Mouse (Mus musculus) embryonic facial prominence, embryonic 11.5 days (tissue): ENCODE results near the gene Havcr2. TPM values are rescaled to one million over a fixed set of nuclear protein-coding genes. Genes with fewer than 3 reads are reported as not detected.

Source experiments
- ATAC-seq: fragments of 200-750 bp; cut with Nextera tagmentation; replicated peaks from 2 replicates; pipeline ENCODE4 v1.8.0; 2017; ENCODE audit warnings: low read depth; ENCODE audit not compliant: insufficient number of reproducible peaks, low FRiP score, low TSS enrichment
- DNase-seq: peaks from one replicate; pipeline ENCODE4 v3.0.0-alpha.2; 2015; ENCODE audit warnings: low spot score
- H3K27ac ChIP-seq: fragments of 300-500 bp; sonication (generic); replicated peaks from 2 replicates; pipeline ENCODE4 v1.5.1; 2014; ENCODE audit warnings: mild to moderate bottlenecking, low read depth, low read length, control low read depth
- H3K27me3 ChIP-seq: fragments of 300-500 bp; sonication (generic); 2 replicates; pipeline ENCODE4 v1.6.1; 2014; ENCODE audit warnings: mild to moderate bottlenecking, low read length, moderate library complexity, mixed read lengths; ENCODE audit not compliant: control insufficient read depth, insufficient read depth
- H3K36me3 ChIP-seq: fragments of 300-500 bp; sonication (generic); replicated peaks from 2 replicates; pipeline ENCODE4 v1.6.1; 2014; ENCODE audit warnings: low read depth, mild to moderate bottlenecking, low read length, moderate library complexity, mixed read lengths; ENCODE audit not compliant: control insufficient read depth, insufficient read depth
- H3K4me1 ChIP-seq: fragments of 300-500 bp; sonication (generic); 2 replicates; pipeline ENCODE4 v1.6.1; 2014; ENCODE audit warnings: low read length, mixed read lengths; ENCODE audit not compliant: control insufficient read depth, insufficient read depth
- H3K4me2 ChIP-seq: fragments of 300-500 bp; sonication (generic); 2 replicates; pipeline ENCODE4 v1.6.1; 2014; ENCODE audit warnings: low read depth, mild to moderate bottlenecking, control low read depth, low read length, moderate library complexity
- H3K4me3 ChIP-seq: fragments of 300-500 bp; sonication (generic); 2 replicates; pipeline ENCODE4 v1.5.1; 2014; ENCODE audit warnings: low read depth, low read length, control low read depth
- H3K9ac ChIP-seq: fragments of 300-500 bp; sonication (generic); replicated peaks from 2 replicates; pipeline ENCODE4 v1.6.1; 2014; ENCODE audit warnings: mild to moderate bottlenecking, control low read depth, low read length
- H3K9me3 ChIP-seq: fragments of 300-500 bp; sonication (generic); replicated peaks from 2 replicates; pipeline ENCODE4 v1.6.1; 2016; ENCODE audit warnings: mild to moderate bottlenecking, low read length, inconsistent platforms, mixed read lengths; ENCODE audit not compliant: control insufficient read depth
- WGBS: fragments of 180-500 bp; shearing (Covaris S2); extraction: QIAGEN DNeasy Blood & Tissue Kit; methylation state at CpG from one replicate; pipeline ENCODE4 v1.1.7; 2014; 5-methylcytosine and 5-hydroxymethylcytosine counted together
- polyA plus RNA-seq: library from polyadenylated mRNA; unstranded; fragments of >200 nt; fragmentation: Nextera tagmentation; extraction: Ambion mirVana; gene quantifications from 2 replicates; pipeline ENCODE4 v1.2.1, GENCODE M21; 2014

Havcr2 gene
- polyA plus RNA-seq, 1 experiment from 2014 or later, result not detected

DNA sequence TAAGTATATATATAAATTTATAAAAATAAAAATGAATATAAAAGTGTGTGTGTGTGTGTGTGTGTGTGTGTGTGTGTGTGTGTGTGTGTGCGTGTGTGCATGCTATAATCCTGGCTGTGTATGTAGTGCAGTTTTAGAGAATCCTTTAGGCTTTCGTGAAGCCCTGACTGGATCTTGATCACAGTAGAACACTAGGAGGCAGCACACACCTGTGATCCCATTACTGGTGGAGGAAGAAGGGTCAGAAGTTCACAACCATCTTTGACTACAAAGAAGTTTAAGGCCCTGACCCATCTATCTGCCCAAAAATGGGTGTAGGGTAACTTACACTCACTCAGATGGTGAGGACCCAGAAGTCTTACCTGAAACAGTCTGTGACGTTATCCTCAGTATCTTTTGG is 68.0 kb downstream of the Havcr2 start:
- DNase-seq, result peak; percentile 4
- Histone ChIP-seq H3K27me3 (no peaks in the 10 kb centered on the region), H3K4me1 (no peaks in the 10 kb centered on the region), H3K4me3 (no peak overlapping the region), H3K9ac (no peak overlapping the region), H3K27ac (no peak overlapping the region), H3K36me3 (no peaks in the 10 kb centered on the region), H3K4me2 (no peak overlapping the region), H3K9me3 (no peaks in the 10 kb centered on the region)
- ATAC-seq, result no peak
- WGBS, result 72% methylated on average over 3 of the region's 3 CpGs

DNA sequence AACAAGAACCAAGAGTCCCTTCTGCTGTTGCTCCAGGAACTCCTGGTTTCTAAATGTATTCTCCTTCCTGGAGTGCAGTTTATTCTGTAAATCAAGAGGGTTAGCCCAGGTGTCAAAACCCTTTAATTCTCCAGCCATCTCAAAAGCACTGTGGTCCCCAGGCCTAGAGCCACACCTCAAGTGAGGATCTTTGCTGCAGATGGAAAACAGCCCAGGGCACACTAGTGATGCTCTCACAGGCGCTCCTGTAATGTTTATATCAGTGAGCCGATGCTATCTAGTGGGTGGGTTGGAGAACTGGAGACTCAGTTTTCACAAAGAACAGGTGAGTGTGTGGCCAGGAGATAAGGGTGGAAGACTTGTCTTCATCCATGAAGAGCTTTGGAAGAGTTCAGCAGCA is 69.2 kb downstream of the Havcr2 start, which contains the start of gene Gm12169:
Gm12169 (plus strand) TSS at position 301 of the 400 bp plus-strand sequence.
- no peak for DNase-seq
- H3K27me3 ChIP-seq, result no peaks in the 10 kb centered on the region
- no peaks in the 10 kb centered on the region for H3K36me3 ChIP-seq
- no peak for ATAC-seq
- H3K4me2 ChIP-seq, result no peak within 1 kb of the TSS
- H3K9ac ChIP-seq, result no peak within 1 kb of the TSS
- 79% methylated on average over 2 of the region's 2 CpGs for WGBS
- no peaks in the 10 kb centered on the region for H3K9me3 ChIP-seq
- H3K4me1 ChIP-seq, result no peaks in the 10 kb centered on the region
- no peak within 1 kb of the TSS for H3K27ac ChIP-seq
- no peak within 1 kb of the TSS for H3K4me3 ChIP-seq

DNA sequence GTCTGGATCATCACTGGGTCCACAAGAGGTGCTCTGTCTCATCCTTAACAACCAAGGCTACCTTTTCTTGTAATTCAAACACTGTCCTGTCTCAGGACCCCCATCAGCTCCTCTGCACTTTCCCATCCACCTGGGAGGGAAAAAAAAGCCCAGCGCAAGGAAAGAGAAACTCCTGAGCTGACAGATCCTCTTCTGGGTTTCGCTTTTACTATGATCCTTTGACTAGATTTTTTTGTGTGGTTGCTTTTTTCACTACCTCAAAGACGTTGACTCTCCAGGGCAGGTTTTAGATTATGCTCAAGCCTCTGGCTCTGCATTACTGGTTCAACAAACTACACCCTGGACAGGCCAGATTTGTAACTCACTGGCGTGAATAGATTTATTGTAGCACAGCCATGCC is 75.4 kb downstream of the Havcr2 start:
- ATAC-seq (no peak), DNase-seq (no peak)
- Histone ChIP-seq H3K4me1 (no peaks in the 10 kb centered on the region), H3K27ac (no peak overlapping the region), H3K4me3 (no peak overlapping the region), H3K9me3 (no peaks in the 10 kb centered on the region), H3K27me3 (no peaks in the 10 kb centered on the region), H3K9ac (no peak overlapping the region), H3K36me3 (no peaks in the 10 kb centered on the region), H3K4me2 (no peak overlapping the region)
- 70% methylated on average over 4 of the region's 4 CpGs for WGBS

Other genes starting within 250 kb of the Havcr2 start
- 0.24 and 0.26 TPM in 2 replicates for gene Fndc9, start 219.4 kb upstream of the Havcr2 start, polyA plus RNA-seq
- gene Cyfip2, start 142.1 kb upstream of the Havcr2 start, polyA plus RNA-seq, result 16.8 and 23.0 TPM in 2 replicates
- gene Itk, start 65.4 kb upstream of the Havcr2 start, polyA plus RNA-seq, result not detected in 2 replicates
- gene Fam71b, start 58.4 kb upstream of the Havcr2 start, polyA plus RNA-seq, result not detected in 2 replicates
- 113 and 114 TPM in 2 replicates for gene Med7, start 18.0 kb upstream of the Havcr2 start, polyA plus RNA-seq
- gene Gm12169, start 69.3 kb downstream of the Havcr2 start, polyA plus RNA-seq, result not detected in 2 replicates
- gene BC053393, start 116.6 kb downstream of the Havcr2 start, polyA plus RNA-seq, result not detected in 2 replicates
- not detected in 2 replicates for gene Dppa1, start 174.3 kb downstream of the Havcr2 start, polyA plus RNA-seq